Mouse (Mus musculus) E14TG2a.4 (cell line): ENCODE measurements around the gene Tap1.
"Not testable (repeated sequence)": the region's sequence is repeated elsewhere in the genome, so short reads cannot be mapped to it uniquely, and the experiment has no call there.

Experiments used
- H3K27me3 ChIP-seq: 2 replicates; pipeline ENCODE4 v1.6.1; 2014; ENCODE audit warnings: low read length, control low read depth; ENCODE audit not compliant: insufficient read depth
- H3K36me3 ChIP-seq: 2 replicates; pipeline ENCODE4 v1.6.1; 2014; ENCODE audit warnings: low read length, control low read depth; ENCODE audit not compliant: insufficient read depth
- H3K4me1 ChIP-seq: replicated peaks from 2 replicates; pipeline ENCODE4 v1.6.1; 2014; ENCODE audit warnings: low read depth, low read length, control low read depth
- H3K4me3 ChIP-seq: replicated peaks from 2 replicates; pipeline ENCODE4 v1.5.1; 2014; ENCODE audit warnings: mild to moderate bottlenecking, low read length
- H3K9me3 ChIP-seq: 2 replicates; pipeline ENCODE4 v1.6.1; 2014; ENCODE audit warnings: low read length, control low read depth
- CTCF ChIP-seq: conservative IDR thresholded peaks from 2 replicates; pipeline ENCODE4 v1.5.1; 2014; ENCODE audit warnings: low read length
- NANOG ChIP-seq: IDR thresholded peaks from 2 replicates; pipeline ENCODE4 v1.6.1; 2014; ENCODE audit warnings: borderline replicate concordance, low read length, mixed read lengths
- POU5F1 ChIP-seq: IDR thresholded peaks from 2 replicates; pipeline ENCODE4 v1.6.1; 2014; ENCODE audit warnings: low read length, borderline replicate concordance

Gene Tap1

DNA sequence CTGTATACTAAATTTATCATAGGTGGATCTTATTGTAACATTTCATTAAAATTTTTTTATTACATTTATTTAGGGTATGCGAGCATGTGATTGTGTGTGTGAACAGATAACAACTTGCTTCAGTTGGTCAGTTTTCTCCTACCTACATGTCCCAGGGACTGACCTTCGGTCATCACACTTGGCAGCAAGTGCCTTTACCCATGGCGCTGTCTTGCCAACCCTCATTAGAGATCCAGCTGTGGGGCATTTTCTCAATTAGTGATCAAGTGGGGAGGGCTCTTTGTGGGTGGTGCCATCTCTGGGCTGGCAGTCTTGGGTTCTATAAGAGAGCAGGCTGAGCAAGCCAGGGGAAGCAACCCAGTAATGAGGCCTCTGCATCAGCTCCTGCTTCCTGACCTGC is 37.5 kb downstream of the Tap1 start:
- Histone ChIP-seq H3K27me3 (no peaks in the 10 kb centered on the region), H3K36me3 (no peaks in the 10 kb centered on the region), H3K4me1 (no peaks in the 10 kb centered on the region), H3K4me3 (peak overlapping the region; percentile 32; the same call in 1 of the 2 replicates), H3K9me3 (peaks cover 35% of the 10 kb centered on the region)
- no peak for TF ChIP-seq NANOG
- no peak for TF ChIP-seq CTCF
- no peak for TF ChIP-seq POU5F1

- no peak overlapping the region for H3K4me3 ChIP-seq
- peaks cover 37% of the 10 kb centered on the region for H3K9me3 ChIP-seq
- H3K27me3 ChIP-seq: no peaks in the 10 kb centered on the region
- no peaks in the 10 kb centered on the region for H3K4me1 ChIP-seq
- H3K36me3 ChIP-seq: no peaks in the 10 kb centered on the region
- no peak for TF ChIP-seq NANOG
- no peak for TF ChIP-seq POU5F1
- TF ChIP-seq CTCF: no peak
These were observed 38.1 kb downstream of the Tap1 start for GRCm38 (mm10) chr17:34225426-34225825.

DNA sequence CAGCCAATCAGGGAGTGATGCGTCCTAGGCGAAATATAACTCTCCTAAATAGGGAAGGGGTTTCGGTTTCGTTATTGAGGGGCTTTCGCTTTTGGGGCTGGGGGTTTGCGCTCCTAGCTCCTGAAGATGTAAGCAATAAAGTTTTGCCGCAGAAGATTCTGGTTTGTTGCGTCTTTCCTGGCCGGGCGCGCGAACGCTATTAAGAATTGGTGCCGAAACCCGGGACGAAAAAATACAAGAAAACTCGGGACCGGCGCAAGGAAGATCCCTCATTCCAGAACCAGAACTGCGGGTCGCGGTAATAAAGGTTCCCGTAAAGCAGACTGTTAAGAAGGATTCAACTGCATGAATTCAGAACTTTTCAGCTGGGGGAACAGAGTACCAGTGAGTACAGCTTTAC is 38.6 kb downstream of the Tap1 start:
- H3K27me3 ChIP-seq, H3K4me3 ChIP-seq, H3K4me1 ChIP-seq, H3K36me3 ChIP-seq: not testable (repeated sequence)
- peaks cover 40% of the 10 kb centered on the region for H3K9me3 ChIP-seq

DNA sequence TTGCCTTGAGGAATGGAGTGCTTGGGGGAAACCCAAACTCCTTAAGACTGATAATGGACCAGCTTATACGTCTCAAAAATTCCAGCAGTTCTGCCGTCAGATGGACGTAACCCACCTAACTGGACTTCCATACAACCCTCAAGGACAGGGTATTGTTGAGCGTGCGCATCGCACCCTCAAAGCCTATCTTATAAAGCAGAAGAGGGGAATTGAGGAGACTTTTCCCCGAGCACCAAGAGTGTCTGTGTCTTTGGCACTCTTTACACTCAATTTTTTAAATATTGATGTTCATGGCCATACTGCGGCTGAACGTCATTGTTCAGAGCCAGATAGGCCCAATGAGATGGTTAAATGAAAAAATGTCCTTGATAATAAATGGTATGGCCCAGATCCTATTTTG is 43.6 kb downstream of the Tap1 start:
- H3K27me3 ChIP-seq, H3K4me1 ChIP-seq, H3K4me3 ChIP-seq, H3K36me3 ChIP-seq: not testable (repeated sequence)
- peaks cover 53% of the 10 kb centered on the region for H3K9me3 ChIP-seq

- H3K9me3 ChIP-seq: peaks cover 59% of the 10 kb centered on the region
- not testable (repeated sequence) for H3K4me3 ChIP-seq, H3K36me3 ChIP-seq, H3K27me3 ChIP-seq, H3K4me1 ChIP-seq
These were observed 44.7 kb downstream of the Tap1 start for GRCm38 (mm10) chr17:34232021-34232420.

DNA sequence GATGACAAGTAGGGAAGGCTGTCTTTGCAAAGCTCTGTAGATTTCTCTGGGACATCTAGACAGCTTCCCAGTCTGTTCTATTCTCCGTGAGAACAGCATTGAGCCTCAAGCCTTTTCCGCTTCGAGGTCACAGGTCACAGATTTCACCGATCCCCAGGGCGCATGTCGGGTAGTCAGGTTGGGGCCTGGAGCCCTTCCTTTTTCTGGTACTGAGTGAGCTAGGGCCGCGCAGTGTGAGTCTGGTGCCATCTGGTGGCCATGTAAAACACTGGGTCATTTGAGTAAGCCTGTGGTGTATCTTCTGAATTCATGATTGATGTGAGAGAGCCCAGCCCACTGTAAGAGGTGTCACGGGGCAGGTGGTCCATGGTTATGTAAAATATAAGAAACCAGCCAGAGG is 47.6 kb downstream of the Tap1 start:
- Histone ChIP-seq H3K4me1 (no peaks in the 10 kb centered on the region), H3K4me3 (no peak overlapping the region), H3K27me3 (no peaks in the 10 kb centered on the region), H3K36me3 (no peaks in the 10 kb centered on the region), H3K9me3 (peaks cover 79% of the 10 kb centered on the region)
- TF ChIP-seq POU5F1 (no peak), CTCF (no peak), NANOG (no peak)

DNA sequence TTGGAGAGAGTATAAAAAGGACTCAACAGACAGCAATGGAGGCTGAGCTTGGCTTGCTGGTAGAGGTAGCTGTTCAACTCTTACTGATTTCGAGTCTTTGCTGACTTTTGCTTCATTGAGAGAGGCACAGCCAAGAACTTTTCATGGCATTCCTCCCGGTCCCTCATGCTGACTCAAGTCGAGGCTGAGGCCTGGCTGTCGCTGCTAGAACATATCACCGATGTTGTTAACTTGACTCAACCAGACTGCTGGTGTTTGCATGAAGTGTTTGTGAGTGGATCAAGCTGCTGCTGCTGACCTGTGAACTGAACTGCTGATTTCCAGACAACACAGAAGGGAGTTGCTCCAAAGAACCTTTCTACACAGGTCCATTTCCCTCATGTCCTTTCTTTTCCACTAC is 49.3 kb downstream of the Tap1 start:
- Histone ChIP-seq H3K9me3 (peaks cover 88% of the 10 kb centered on the region), H3K36me3 (no peaks in the 10 kb centered on the region), H3K4me3 (no peak overlapping the region), H3K27me3 (no peaks in the 10 kb centered on the region), H3K4me1 (no peaks in the 10 kb centered on the region)
- TF ChIP-seq POU5F1 (no peak), CTCF (no peak), NANOG (no peak)

DNA sequence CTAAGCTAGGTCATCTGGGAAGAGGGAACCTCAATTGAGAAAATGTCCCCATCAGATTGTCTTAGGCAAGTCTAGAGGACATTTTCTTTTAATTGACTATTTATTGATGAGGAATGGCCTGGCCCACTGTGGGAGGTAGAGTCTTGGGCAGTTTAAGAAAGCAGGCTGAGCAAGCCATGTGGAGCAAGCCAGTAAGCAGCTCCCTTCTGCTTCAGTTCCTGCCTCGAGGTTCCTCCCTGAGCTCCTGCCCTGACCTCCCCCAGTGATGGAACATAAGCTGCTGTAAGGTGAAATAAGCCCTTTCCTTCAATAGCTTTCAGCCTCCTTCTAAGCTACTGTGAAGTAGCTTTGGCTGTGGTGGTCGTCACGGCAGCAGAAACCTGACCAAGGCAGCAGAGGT is 50.4 kb downstream of the Tap1 start:
- TF ChIP-seq CTCF (no peak), POU5F1 (no peak), NANOG (no peak)
- Histone ChIP-seq H3K9me3 (peaks cover 91% of the 10 kb centered on the region), H3K36me3 (no peaks in the 10 kb centered on the region), H3K27me3 (no peaks in the 10 kb centered on the region), H3K4me1 (no peaks in the 10 kb centered on the region), H3K4me3 (no peak overlapping the region)

GRCm38 (mm10) chr17:34238706-34239105 is 51.4 kb downstream of the Tap1 start, which contains the start of gene H2-Ob:
Gene H2-Ob (plus strand): TSS chr17:34238903.
- Histone ChIP-seq H3K4me1 (no peaks in the 10 kb centered on the region), H3K27me3 (no peaks in the 10 kb centered on the region), H3K4me3 (no peak within 1 kb of the TSS), H3K9me3 (peaks cover 81% of the 10 kb centered on the region), H3K36me3 (no peaks in the 10 kb centered on the region)
- TF ChIP-seq NANOG (no peak), POU5F1 (no peak)

DNA sequence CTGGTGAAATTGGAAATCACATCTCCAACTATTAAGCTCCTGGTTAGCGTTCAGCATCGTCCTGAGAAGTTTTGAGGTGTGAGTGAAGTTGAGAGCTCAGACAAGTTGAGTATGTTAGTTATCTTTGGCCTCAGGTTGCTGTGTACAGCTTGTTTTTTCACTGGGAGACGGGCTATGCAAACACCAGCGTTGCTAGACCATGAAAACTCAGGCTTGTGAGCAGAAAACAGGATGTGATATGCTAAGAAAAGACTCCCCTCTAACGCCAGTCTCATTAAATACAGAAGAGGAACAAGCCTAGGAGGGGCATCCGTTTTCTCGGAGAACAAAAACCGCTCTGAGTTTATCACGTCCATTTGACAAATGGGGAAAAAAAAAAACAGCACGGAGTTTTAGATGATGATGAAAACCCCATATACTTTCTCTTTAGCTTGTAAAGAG is 52.3 kb downstream of the Tap1 start:
- H3K27me3 ChIP-seq: no peaks in the 10 kb centered on the region
- no peaks in the 10 kb centered on the region for H3K4me1 ChIP-seq
- H3K9me3 ChIP-seq: peaks cover 72% of the 10 kb centered on the region
- TF ChIP-seq POU5F1 (no peak), NANOG (no peak), CTCF (no peak)
- H3K36me3 ChIP-seq: no peaks in the 10 kb centered on the region
- no peak overlapping the region for H3K4me3 ChIP-seq
